Mouse (Mus musculus) embryonic facial prominence, embryonic 14.5 days (tissue): ENCODE measurements around the gene Acad8. TPM values are rescaled to one million over a fixed set of nuclear protein-coding genes. Genes with fewer than 3 reads are reported as not detected.
A peak's percentile ranks its signal among the peaks of the same experiment; 100 is the strongest.

Source experiments
- ATAC-seq: fragments of 200-750 bp; cut with Nextera tagmentation; 2 replicates; pipeline ENCODE4 v1.8.0; 2017; ENCODE audit warnings: low read depth, moderate number of reproducible peaks, moderate TSS enrichment
- DNase-seq: peaks from one replicate; pipeline ENCODE4 v3.0.0-alpha.2; 2015; ENCODE audit warnings: low spot score
- H3K27ac ChIP-seq: fragments of 300-500 bp; sonication (generic); replicated peaks from 2 replicates; pipeline ENCODE4 v1.5.1; 2014; ENCODE audit warnings: low read depth, mild to moderate bottlenecking, low read length, moderate library complexity
- H3K27me3 ChIP-seq: fragments of 300-500 bp; sonication (generic); replicated peaks from 2 replicates; pipeline ENCODE4 v1.6.1; 2014; ENCODE audit warnings: low read length; ENCODE audit not compliant: control insufficient read depth, insufficient read depth
- H3K36me3 ChIP-seq: fragments of 300-500 bp; sonication (generic); 2 replicates; pipeline ENCODE4 v1.6.1; 2014; ENCODE audit warnings: low read length, mixed read lengths; ENCODE audit not compliant: control insufficient read depth, insufficient read depth
- H3K4me1 ChIP-seq: fragments of 300-500 bp; sonication (generic); 2 replicates; pipeline ENCODE4 v1.6.1; 2014; ENCODE audit warnings: antibody characterized with exemption, low read length; ENCODE audit not compliant: control insufficient read depth, insufficient read depth
- H3K4me2 ChIP-seq: fragments of 300-500 bp; sonication (generic); 2 replicates; pipeline ENCODE4 v1.6.1; 2014; ENCODE audit warnings: low read depth, mild to moderate bottlenecking, low read length, moderate library complexity, mixed read lengths
- H3K4me3 ChIP-seq: fragments of 300-500 bp; sonication (generic); 2 replicates; pipeline ENCODE4 v1.5.1; 2014; ENCODE audit warnings: low read depth, mild to moderate bottlenecking, low read length
- H3K9ac ChIP-seq: fragments of 300-500 bp; sonication (generic); 2 replicates; pipeline ENCODE4 v1.6.1; 2014; ENCODE audit warnings: low read depth, mild to moderate bottlenecking, low read length, moderate library complexity, mixed read lengths
- H3K9me3 ChIP-seq: fragments of 300-500 bp; sonication (generic); 2 replicates; pipeline ENCODE4 v1.6.1; 2016; ENCODE audit warnings: low read length; ENCODE audit not compliant: control insufficient read depth
- WGBS: fragments of 180-500 bp; shearing (Covaris S2); extraction: QIAGEN DNeasy Blood & Tissue Kit; methylation state at CpG from one replicate; pipeline ENCODE4 v1.1.7; 2014; 5-methylcytosine and 5-hydroxymethylcytosine counted together
- polyA plus RNA-seq: library from polyadenylated mRNA; unstranded; fragments of >200 nt; fragmentation: Nextera tagmentation; extraction: Ambion mirVana; gene quantifications from 2 replicates; pipeline ENCODE4 v1.2.1, GENCODE M21; 2014

Acad8 gene
- 43.6 and 44.7 TPM in 2 replicates for polyA plus RNA-seq

DNA sequence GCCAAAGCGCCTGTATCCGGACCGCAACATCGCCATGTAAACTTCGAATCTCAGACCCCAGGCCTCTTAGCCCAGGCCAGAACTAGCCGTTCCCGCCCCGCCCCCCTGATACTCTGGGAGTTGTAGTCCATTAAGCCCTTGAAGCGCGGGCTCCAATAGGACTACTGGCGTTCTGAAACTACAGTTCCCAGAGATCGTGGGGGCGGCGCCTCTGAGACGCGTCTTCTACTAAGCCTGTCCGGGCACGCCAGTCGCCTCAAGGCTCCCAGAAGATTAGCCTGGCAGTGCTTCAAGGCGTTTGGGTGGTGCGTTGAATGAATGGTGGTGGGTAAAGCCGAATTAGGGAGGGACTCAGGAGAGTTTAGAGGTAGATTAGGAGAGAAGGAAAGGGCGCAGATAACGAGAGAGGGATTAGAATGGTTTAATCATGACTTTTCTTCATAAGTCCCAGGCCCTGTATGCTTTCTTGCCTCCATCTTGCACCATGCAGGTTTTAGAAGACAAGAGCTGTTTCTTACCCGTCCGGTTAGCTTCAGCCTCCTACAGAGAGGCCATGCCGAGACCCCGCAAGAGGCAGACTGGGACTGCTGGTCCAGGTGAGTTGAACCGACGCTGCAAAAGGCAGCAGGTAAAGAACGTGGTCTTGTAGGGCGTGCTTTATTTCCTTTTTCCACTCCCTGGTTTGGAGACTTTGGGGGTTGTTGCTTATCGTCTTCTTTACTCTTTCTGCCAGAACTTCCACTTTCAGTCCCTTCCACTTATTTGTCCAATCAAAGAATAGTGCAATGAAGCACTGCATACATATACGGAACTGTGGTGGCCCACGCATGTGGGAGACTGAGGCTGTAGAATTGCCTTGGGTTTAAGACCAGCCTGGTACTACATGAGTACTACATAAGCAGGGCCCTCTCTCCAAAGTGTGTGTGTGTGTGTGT is at the start of gene Acad8, which contains the start of gene Thyn1:
TSS of gene Acad8 (minus strand) at position 106 of the 935 bp plus-strand sequence.
TSS of gene Thyn1 (plus strand) at position 250 of the 935 bp plus-strand sequence.
- DNase-seq = peak; percentile 99
- under 1% methylated on average over 35 of the region's 35 CpGs for WGBS

DNA sequence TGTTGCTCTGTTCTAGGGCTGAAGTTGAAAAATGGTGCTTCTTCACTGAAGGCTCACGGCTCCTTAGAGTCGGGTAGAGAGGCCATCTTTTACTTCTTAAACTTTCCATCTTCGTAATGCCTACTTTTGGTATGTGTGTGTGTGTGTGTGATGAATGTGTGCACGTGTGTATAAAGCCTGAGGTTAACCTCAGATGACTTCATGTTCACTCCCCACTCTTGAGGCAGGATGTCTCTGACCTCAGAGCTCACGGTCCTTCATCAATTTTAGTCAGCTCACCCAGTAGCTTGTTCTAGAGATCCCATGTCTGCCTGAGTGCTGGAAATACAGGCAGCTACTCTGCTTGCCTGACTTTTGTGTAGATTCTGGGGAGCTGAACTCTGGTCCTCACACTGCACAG is 44.5 kb upstream of the Acad8 start:
- DNase-seq (no peak), ATAC-seq (no peak)
- Histone ChIP-seq H3K27ac (no peak overlapping the region), H3K4me2 (no peak overlapping the region), H3K4me1 (no peaks in the 10 kb centered on the region), H3K9me3 (no peaks in the 10 kb centered on the region), H3K27me3 (no peaks in the 10 kb centered on the region), H3K4me3 (no peak overlapping the region), H3K36me3 (peaks cover 90% of the 10 kb centered on the region), H3K9ac (no peak overlapping the region)
- 93% methylated on average over 5 of the region's 5 CpGs for whole genome bisulfite sequencing

More for the DNA sequence above, at the start of gene Acad8, which contains the start of gene Thyn1:
- ATAC-seq = peak; percentile 99
- Histone ChIP-seq H3K4me1 (peaks cover 18% of the 10 kb centered on the region; the same call in 1 of the 2 replicates), H3K4me2 (peak within 1 kb of the TSS; percentile 77), H3K27me3 (no peaks in the 10 kb centered on the region), H3K9ac (peak within 1 kb of the TSS; percentile 88), H3K27ac (peak within 1 kb of the TSS; percentile 70), H3K9me3 (no peaks in the 10 kb centered on the region), H3K4me3 (peak within 1 kb of the TSS; percentile 69), H3K36me3 (peaks cover 20% of the 10 kb centered on the region)

DNA sequence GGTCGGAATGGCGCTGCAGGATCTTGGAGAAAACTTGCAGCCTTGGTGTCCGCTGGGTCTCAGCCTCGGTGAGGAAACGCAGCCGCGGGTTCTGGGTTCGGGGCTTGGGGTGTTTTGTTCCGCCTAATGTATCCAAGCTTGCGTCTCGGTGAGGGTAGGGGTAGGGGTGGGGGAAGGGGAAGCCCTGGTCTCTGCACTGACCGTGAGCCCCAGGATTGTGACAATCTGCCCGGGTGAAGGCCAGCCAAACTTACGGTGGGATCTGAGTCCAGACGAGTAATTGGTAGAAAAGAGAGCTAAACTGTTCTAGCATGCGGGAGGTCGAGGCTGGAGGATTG is 31.4 kb upstream of the Acad8 start:
- H3K9me3 ChIP-seq = no peaks in the 10 kb centered on the region
- peak; percentile 7; the same call in 1 of the 2 replicates for ATAC-seq
- no peak for DNase-seq
- peak overlapping the region; percentile 74 for H3K9ac ChIP-seq
- WGBS = 0% methylated on average over 17 of the region's 17 CpGs
- no peaks in the 10 kb centered on the region for H3K27me3 ChIP-seq
- H3K4me2 ChIP-seq = peak overlapping the region; percentile 75
- H3K27ac ChIP-seq = 0 out of 2 replicates have a peak overlapping the region, but pooled peaks have one; percentile 30
- peak overlapping the region; percentile 93 for H3K4me3 ChIP-seq
- H3K36me3 ChIP-seq = 0 out of 2 replicates have a peak, but pooled peaks cover 4% of the 10 kb centered on the region
- peaks cover 22% of the 10 kb centered on the region for H3K4me1 ChIP-seq

DNA sequence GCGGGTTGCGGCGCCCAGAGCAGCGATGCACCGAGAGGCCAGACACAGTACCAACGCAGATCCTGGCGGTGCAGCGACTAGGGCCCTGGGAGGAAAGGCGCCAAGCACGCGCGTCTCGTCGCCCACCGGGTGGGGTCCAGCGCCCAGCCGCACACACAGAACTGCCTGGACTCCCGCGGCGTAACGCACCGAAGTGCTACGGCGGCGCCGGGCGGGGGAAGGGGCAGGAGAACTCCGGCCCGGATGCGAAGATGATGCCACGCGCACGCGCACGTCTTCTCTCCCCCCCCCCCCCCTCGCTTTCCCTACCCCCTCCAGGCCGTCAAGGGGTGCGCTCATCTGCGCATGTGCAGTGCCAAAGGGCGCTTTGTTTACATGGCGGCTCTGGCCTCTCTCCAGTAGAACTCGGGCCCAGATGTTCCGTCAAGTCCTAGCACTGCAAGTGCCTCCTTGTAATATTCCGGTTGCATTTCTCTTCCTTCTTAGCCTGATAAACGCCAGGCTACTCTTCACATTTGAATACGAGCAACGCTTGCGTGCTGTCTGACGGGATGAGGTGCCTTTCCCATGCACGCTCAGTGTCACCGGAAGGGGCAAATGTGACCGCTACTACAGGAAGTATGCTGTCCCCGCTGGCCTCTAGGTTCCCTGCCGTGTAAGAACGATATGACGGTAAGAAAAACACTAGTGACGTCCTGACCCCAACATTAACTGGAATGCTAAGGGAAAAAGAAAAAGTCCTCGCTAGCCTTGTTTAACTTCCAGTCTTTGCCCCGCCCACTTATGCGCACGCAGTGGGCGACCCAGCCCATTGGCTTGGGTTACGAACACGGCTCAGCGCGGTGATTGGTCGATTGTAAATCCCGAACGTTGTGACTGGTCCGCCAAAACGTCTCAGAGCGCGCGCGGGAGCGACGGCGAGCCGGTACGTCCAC is 30.7 kb upstream of the Acad8 start, which contains the start of the genes Vps26b and Ncapd3:
TSS of gene Vps26b (minus strand) at position 238 of the 935 bp plus-strand sequence.
TSS of gene Ncapd3 (plus strand) at position 348 of the 935 bp plus-strand sequence.
- peak within 1 kb of the TSS; percentile 84 for H3K9ac ChIP-seq
- under 1% methylated on average over 42 of the region's 80 CpGs for WGBS
- 0 out of 2 replicates have a peak, but pooled peaks cover 4% of the 10 kb centered on the region for H3K36me3 ChIP-seq
- peak within 1 kb of the TSS; percentile 93 for H3K4me3 ChIP-seq
- peaks cover 22% of the 10 kb centered on the region for H3K4me1 ChIP-seq
- H3K4me2 ChIP-seq = peak within 1 kb of the TSS; percentile 86
- ATAC-seq (peak; percentile 97), DNase-seq (peak; percentile 99)
- H3K9me3 ChIP-seq = no peaks in the 10 kb centered on the region
- peak within 1 kb of the TSS; percentile 92 for H3K27ac ChIP-seq
- no peaks in the 10 kb centered on the region for H3K27me3 ChIP-seq

DNA sequence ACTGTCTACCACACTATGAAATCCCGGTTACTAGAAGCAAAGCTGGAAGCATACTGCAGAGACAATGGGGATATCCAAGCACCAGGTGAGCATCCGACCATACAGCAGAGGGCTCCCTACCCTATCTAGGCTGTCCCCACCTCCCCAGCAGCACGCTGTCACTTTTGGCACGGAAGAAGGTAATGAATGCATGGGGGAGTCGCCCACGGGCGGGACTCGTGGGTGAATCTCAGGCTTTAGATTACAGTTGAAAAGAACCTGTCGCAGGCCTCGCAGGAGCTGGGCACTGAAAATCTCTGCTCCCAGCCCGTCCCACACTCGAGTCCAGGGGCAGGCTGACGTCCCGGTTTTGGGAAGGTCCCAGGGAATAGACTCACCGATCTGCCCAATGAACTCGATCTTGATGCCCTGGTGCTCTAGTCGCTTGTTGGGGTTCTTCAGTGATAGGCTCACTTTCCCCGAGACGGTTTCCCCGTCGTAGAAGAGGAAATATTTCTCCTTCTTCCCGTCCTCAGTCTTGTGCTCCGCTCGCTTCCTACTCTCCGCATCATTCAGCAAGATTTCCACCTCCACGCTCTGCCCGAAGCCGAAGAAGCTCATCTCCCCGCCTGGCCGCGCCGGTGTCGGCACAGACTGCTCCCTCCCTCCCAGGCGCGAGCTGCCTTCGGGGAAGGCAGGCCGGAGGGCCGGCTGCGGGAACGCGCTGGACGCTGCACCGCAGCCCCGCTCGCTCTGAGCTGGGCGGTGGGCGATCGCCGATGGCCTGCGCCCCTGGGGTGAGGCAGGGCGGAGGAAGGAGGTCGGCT is 29.9 kb upstream of the Acad8 start:
- Histone ChIP-seq H3K4me3 (peak overlapping the region; percentile 93), H3K36me3 (0 out of 2 replicates have a peak, but pooled peaks cover 1% of the 10 kb centered on the region), H3K4me2 (peak overlapping the region; percentile 86), H3K4me1 (peaks cover 22% of the 10 kb centered on the region), H3K9me3 (no peaks in the 10 kb centered on the region), H3K27ac (peak overlapping the region; percentile 92), H3K27me3 (no peaks in the 10 kb centered on the region), H3K9ac (peak overlapping the region; percentile 84)
- DNase-seq (peak; percentile 63), ATAC-seq (peak; percentile 17)
- WGBS = under 1% methylated on average over 43 of the region's 52 CpGs

DNA sequence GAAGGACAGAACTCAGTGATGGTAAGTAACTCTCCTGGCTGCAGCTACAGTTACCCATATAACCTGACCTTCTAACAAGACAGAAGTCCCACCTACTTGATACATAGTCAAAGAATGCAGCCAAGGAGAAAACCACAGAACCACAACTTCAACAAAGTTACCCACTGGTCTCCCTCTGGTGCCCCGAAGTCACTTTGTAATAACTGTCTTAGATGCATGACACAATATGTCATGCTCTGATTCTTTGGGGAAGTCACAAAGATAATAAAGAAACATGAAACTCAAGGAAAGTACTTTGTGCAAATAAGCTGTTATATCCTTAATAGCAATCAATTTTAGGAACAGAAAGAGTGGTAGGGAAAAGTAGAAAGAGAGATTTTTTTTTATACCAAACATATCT is 27.3 kb upstream of the Acad8 start:
- DNase-seq (no peak), ATAC-seq (no peak)
- Histone ChIP-seq H3K4me1 (peaks cover 22% of the 10 kb centered on the region), H3K4me3 (no peak overlapping the region), H3K27me3 (no peaks in the 10 kb centered on the region), H3K9ac (no peak overlapping the region), H3K27ac (no peak overlapping the region), H3K9me3 (no peaks in the 10 kb centered on the region), H3K4me2 (peak overlapping the region; percentile 86; the same call in 1 of the 2 replicates), H3K36me3 (peaks cover 8% of the 10 kb centered on the region; the same call in 1 of the 2 replicates)
- 59% methylated on average over 1 of the region's 1 CpGs for WGBS

DNA sequence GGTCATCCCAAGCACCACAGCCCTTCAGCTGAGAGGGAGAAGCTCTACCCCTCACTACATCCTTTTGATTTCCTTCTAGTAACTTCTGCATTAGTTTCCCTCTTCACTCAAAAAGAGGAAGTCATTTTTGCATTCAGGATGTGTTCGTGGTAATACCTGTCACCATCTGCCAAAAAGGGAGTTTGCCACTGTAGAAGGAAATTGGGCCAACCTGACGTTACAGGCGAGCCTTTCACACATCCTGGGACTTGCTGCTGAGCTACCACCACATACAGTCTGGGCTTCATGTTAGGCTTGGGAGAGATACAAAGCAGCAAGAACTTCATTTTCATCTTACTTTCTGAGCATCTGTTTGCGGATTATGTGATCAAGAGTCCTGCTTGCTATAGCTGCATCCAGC is 24.3 kb upstream of the Acad8 start:
- no peaks in the 10 kb centered on the region for H3K27me3 ChIP-seq
- peaks cover 20% of the 10 kb centered on the region for H3K4me1 ChIP-seq
- no peak overlapping the region for H3K4me2 ChIP-seq
- ATAC-seq (no peak), DNase-seq (no peak)
- 82% methylated on average over 4 of the region's 4 CpGs for WGBS
- no peak overlapping the region for H3K9ac ChIP-seq
- H3K9me3 ChIP-seq = no peaks in the 10 kb centered on the region
- no peak overlapping the region for H3K27ac ChIP-seq
- peaks cover 17% of the 10 kb centered on the region for H3K36me3 ChIP-seq
- no peak overlapping the region for H3K4me3 ChIP-seq
